Mouse (Mus musculus): Measurements from ENCODE around the gene Inpp5a. TPM values are rescaled to one million over a fixed set of nuclear protein-coding genes. Genes with fewer than 3 reads are reported as not detected.
A peak's percentile ranks its signal among the peaks of the same experiment; 100 is the strongest.

Inpp5a gene
- polyA plus RNA-seq, 1 experiment: 28.1 TPM

- H3K4me3 ChIP-seq (replicated peaks; ENCODE audit: control insufficient read depth, low read depth, low read length): no peak overlapping the region
- no peak overlapping the region for H3K27ac ChIP-seq (ENCODE audit: control insufficient read depth, insufficient read depth, low read depth, low read length, poor library complexity)
- 82% methylated on average over 9 of the region's 9 CpGs for WGBS
- TF ChIP-seq CTCF (IDR thresholded peaks at IDR 0.05; ENCODE audit: control insufficient read depth, insufficient read depth, low read length) (peak; percentile 54), POLR2A (IDR thresholded peaks at IDR 0.05; ENCODE audit: borderline replicate concordance, control insufficient read depth, low read depth, low read length) (no peak)
- no peaks in the 10 kb centered on the region for H3K4me1 ChIP-seq (ENCODE audit: control insufficient read depth, insufficient read depth, low read length)
Measured at GRCm38 (mm10) chr7:139484206-139484955, 95.5 kb downstream of the Inpp5a start.

DNA sequence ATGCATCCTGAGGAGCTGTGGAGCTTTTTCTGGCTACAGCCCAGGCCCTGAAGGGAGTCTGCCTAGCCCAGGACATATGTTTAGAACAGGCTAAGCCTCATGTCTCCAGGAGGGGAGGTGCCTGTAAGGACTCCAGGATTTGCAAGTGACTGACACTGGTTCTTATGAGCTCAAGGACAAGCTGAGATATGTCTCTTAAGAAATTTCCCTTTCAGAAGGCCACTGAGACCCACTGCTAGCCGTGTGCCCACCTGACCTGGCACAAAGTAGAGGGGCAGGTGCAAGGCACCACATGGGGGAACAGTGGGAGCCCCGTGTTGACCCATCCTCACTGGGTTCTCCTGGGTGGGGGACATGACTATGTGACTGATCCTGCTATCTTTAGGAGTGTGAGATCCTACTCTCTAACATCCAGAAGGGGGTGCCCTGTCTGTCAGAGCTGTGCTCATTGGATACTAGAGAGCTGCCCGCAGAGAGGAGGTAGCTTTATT is 100.9 kb downstream of the Inpp5a start:
- no peak for TF ChIP-seq CTCF (IDR thresholded peaks at IDR 0.05; ENCODE audit: control insufficient read depth, insufficient read depth, low read length)
- TF ChIP-seq POLR2A (IDR thresholded peaks at IDR 0.05; ENCODE audit: borderline replicate concordance, control insufficient read depth, low read depth, low read length): no peak
- no peak overlapping the region for H3K4me3 ChIP-seq (replicated peaks; ENCODE audit: control insufficient read depth, low read depth, low read length)
- H3K27ac ChIP-seq (ENCODE audit: control insufficient read depth, insufficient read depth, low read depth, low read length, poor library complexity): no peak overlapping the region
- WGBS: 75% methylated on average over 3 of the region's 3 CpGs
- no peaks in the 10 kb centered on the region; the same call in 1 of the 2 replicates for H3K4me1 ChIP-seq (ENCODE audit: control insufficient read depth, insufficient read depth, low read length)

DNA sequence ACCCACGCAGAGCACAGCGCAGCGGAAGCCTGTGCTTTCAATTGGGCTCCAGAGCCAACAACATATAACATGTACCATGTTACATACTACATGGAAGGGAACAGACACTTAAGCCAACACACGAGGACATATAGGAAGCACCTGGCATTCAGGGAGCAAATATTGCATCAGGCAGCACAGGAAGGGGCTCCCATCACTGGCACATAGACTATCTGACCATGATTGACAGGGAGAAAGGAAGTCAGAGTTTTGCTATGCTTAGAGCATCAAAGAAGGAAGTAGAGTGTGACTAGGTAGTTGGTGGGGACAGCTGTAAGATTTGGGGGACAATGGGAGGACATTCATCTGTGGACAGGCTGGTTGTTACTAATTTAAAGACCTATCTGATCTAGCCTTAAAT is 103.4 kb downstream of the Inpp5a start:
- Histone ChIP-seq H3K27ac (ENCODE audit: control insufficient read depth, insufficient read depth, low read depth, low read length, poor library complexity) (no peak overlapping the region), H3K4me3 (replicated peaks; ENCODE audit: control insufficient read depth, low read depth, low read length) (no peak overlapping the region), H3K4me1 (ENCODE audit: control insufficient read depth, insufficient read depth, low read length) (no peaks in the 10 kb centered on the region; the same call in 1 of the 2 replicates)
- WGBS: 61% methylated on average over 4 of the region's 4 CpGs
- TF ChIP-seq CTCF (IDR thresholded peaks at IDR 0.05; ENCODE audit: control insufficient read depth, insufficient read depth, low read length): no peak
- no peak for TF ChIP-seq POLR2A (IDR thresholded peaks at IDR 0.05; ENCODE audit: borderline replicate concordance, control insufficient read depth, low read depth, low read length)

- Histone ChIP-seq H3K27ac (ENCODE audit: control insufficient read depth, insufficient read depth, low read depth, low read length, poor library complexity) (no peak overlapping the region), H3K4me3 (replicated peaks; ENCODE audit: control insufficient read depth, low read depth, low read length) (no peak overlapping the region), H3K4me1 (ENCODE audit: control insufficient read depth, insufficient read depth, low read length) (no peaks in the 10 kb centered on the region; the same call in 1 of the 2 replicates)
- TF ChIP-seq CTCF (IDR thresholded peaks at IDR 0.05; ENCODE audit: control insufficient read depth, insufficient read depth, low read length): no peak
- WGBS: 79% methylated on average over 2 of the region's 2 CpGs
Measured at GRCm38 (mm10) chr7:139492946-139493345, 104.0 kb downstream of the Inpp5a start.

- Histone ChIP-seq H3K27ac (ENCODE audit: control insufficient read depth, insufficient read depth, low read depth, low read length, poor library complexity) (no peak overlapping the region), H3K4me3 (replicated peaks; ENCODE audit: control insufficient read depth, low read depth, low read length) (no peak overlapping the region), H3K4me1 (ENCODE audit: control insufficient read depth, insufficient read depth, low read length) (no peaks in the 10 kb centered on the region; the same call in 1 of the 2 replicates)
- 85% methylated on average over 6 of the region's 6 CpGs for WGBS
- TF ChIP-seq CTCF (IDR thresholded peaks at IDR 0.05; ENCODE audit: control insufficient read depth, insufficient read depth, low read length) (no peak), POLR2A (IDR thresholded peaks at IDR 0.05; ENCODE audit: borderline replicate concordance, control insufficient read depth, low read depth, low read length) (no peak)
Measured at GRCm38 (mm10) chr7:139495791-139496190, 106.9 kb downstream of the Inpp5a start.

DNA sequence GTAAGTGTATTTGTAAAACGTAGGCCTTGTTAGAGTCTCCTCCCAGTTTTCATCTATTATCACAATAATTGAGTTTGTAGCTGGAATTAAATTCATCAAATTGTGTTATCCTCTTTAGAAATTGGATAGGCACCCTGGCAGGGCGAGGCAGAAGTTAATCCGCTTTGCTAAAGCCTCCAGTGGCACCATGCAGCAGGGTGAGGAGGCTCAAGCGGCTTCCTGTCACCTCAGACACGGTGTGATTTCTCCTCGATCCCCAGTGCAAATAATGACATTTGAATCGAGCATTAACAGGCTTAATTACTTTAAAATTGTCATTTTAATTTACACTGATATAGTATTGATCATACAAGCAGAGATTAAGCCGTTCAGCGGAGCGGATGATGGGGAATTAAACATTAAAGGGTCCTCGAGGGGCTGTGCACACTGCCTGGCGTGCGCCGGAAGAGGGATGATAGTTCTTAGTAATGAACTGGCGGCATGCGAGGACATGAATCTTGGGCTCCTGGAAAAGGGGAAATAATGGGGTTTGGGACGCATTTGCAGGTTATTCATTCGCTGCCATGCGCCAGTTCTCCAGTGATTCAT is 109.2 kb downstream of the Inpp5a start:
- no peak overlapping the region for H3K27ac ChIP-seq (ENCODE audit: control insufficient read depth, insufficient read depth, low read depth, low read length, poor library complexity)
- no peaks in the 10 kb centered on the region for H3K4me1 ChIP-seq (ENCODE audit: control insufficient read depth, insufficient read depth, low read length)
- WGBS: 89% methylated on average over 19 of the region's 19 CpGs
- TF ChIP-seq CTCF (IDR thresholded peaks at IDR 0.05; ENCODE audit: control insufficient read depth, insufficient read depth, low read length): no peak
- TF ChIP-seq POLR2A (IDR thresholded peaks at IDR 0.05; ENCODE audit: borderline replicate concordance, control insufficient read depth, low read depth, low read length): no peak
- H3K4me3 ChIP-seq (replicated peaks; ENCODE audit: control insufficient read depth, low read depth, low read length): no peak overlapping the region

- 89% methylated on average over 7 of the region's 7 CpGs for WGBS
- Histone ChIP-seq H3K4me3 (replicated peaks; ENCODE audit: control insufficient read depth, low read depth, low read length) (no peak overlapping the region), H3K4me1 (ENCODE audit: control insufficient read depth, insufficient read depth, low read length) (no peaks in the 10 kb centered on the region), H3K27ac (ENCODE audit: control insufficient read depth, insufficient read depth, low read depth, low read length, poor library complexity) (no peak overlapping the region)
- TF ChIP-seq POLR2A (IDR thresholded peaks at IDR 0.05; ENCODE audit: borderline replicate concordance, control insufficient read depth, low read depth, low read length) (no peak), CTCF (IDR thresholded peaks at IDR 0.05; ENCODE audit: control insufficient read depth, insufficient read depth, low read length) (no peak)
Measured at GRCm38 (mm10) chr7:139504064-139504463, 115.2 kb downstream of the Inpp5a start.

GRCm38 (mm10) chr7:139506677-139507412 is 117.9 kb downstream of the Inpp5a start:
- Histone ChIP-seq H3K4me3 (replicated peaks; ENCODE audit: control insufficient read depth, low read depth, low read length) (no peak overlapping the region), H3K4me1 (ENCODE audit: control insufficient read depth, insufficient read depth, low read length) (no peaks in the 10 kb centered on the region), H3K27ac (ENCODE audit: control insufficient read depth, insufficient read depth, low read depth, low read length, poor library complexity) (no peak overlapping the region)
- 83% methylated on average over 9 of the region's 9 CpGs for WGBS
- TF ChIP-seq CTCF (IDR thresholded peaks at IDR 0.05; ENCODE audit: control insufficient read depth, insufficient read depth, low read length) (no peak), POLR2A (IDR thresholded peaks at IDR 0.05; ENCODE audit: borderline replicate concordance, control insufficient read depth, low read depth, low read length) (no peak)
